Mouse (Mus musculus): ENCODE data around the gene Hoxc10.

The Hoxc10 gene

DNA sequence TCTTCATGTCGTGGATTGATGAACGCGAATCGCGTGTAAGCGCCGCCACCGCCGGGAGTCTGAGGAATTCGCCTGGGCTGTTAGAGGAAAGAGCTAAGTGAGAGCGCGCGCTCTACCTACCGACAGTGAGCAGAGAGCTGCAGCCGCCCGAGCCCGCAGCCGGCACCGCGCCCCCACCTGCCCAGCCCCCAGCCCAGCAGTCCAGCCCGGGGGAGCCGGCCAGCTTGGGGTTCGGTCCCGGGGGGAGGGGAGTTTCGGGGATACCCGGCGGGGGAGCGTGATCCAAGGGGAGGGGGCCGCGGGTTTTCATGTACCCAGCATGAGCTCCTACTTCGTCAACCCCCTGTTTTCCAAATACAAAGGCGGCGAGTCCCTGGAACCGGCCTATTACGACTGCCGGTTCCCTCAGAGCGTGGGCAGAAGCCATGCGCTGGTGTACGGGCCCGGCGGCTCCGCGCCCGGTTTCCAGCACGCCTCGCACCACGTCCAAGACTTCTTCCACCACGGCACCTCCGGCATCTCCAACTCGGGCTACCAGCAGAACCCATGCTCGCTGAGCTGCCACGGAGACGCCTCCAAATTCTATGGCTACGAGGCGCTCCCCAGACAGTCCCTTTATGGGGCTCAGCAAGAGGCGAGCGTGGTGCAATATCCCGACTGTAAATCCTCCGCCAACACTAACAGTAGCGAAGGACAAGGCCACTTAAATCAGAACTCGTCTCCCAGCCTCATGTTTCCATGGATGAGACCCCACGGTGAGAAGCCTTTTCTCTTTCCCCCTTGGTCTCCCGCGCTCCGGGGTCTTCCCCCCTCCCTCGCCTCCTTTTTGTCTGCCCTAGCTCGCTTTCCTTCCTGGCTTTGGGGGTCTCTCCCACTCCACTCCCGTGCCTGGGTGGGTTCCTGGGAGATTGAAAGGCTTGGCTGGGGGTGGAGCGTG lies 24.1 kb downstream of the Hoxc10 start, which contains the start of gene Hoxc8:
Gene Hoxc8, plus strand, starts transcription at position 147 of the 937 bp plus-strand sequence.
- no peak for DNase-seq (ENCODE audit: low spot score)

DNA sequence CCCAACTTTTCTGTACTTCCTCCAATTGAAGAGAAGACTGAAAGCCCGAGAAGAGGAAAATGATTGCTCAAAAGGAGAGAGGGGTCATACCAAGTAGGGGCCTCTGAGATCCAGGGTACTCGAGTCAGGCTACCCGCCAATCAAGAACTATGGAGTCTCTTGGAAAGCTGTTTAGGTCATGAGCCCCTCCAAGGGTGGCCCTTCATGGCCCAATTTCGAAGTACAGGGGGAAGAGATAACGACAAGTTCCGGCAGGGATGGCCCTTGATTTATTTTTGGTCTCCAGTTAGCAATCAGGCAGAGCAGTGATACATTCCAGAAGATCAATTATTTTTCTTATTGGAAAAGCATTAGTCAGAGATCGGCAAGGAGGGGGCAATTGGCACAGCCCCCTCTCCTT lies 25.2 kb downstream of the Hoxc10 start:
- DNase-seq (ENCODE audit: low spot score): no peak

DNA sequence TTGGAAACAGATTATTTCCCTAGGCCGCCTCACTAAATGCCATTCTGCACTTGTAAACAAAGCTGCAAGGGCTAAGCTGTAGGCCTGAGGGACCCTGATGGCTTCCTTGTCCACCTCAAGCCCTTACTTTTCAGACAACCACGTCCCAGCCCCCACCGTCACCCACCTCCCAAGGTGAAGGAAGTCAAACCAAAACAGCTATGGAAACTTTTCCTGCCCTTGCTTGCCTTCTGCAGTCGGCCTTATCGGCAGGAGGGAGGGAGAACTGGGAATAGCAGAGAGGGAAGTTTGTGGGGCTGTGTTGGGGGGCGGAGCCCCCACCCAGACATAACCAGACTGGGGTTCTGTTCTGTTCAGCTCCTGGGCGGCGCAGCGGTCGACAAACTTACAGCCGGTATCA lies 25.6 kb downstream of the Hoxc10 start:
- no peak for DNase-seq (ENCODE audit: low spot score)

DNA sequence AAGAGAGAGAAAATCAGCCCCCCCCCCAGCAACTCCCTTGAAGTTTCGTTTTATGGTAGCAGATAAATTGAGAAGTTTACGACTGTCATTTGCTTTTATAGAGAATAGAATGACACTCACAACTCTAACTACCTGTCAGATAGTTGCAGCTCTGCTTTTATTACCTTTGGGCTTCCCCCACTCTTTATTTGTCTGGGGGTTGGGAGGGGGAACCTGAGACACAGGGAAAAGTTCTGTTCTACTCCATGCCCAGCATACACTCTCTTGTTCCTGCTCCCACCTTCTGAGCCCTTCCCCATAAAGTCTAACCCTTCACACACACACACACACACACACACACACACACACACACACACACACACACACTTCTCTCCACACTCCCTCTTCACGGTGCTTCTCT lies 26.3 kb downstream of the Hoxc10 start:
- DNase-seq (ENCODE audit: low spot score): no peak

DNA sequence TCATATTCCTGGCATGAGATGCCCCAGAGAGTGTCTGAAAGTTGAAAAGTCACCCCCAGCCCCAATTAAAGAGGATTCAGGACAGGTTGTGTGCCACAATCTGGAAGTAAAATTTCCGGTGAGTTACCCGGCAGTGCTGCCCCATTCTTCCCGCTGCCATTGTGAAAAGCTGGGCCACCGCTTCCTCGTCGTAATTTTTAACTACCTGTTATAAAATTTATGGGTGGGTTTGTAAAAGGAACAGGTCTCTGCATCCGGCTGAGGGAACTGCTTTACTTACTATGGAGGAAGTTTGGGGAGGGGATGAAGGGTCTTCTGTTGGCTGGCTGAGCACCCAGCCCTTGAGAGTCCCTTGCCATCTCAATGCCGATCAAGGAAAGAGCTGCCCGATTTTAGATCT lies 30.0 kb downstream of the Hoxc10 start:
- no peak for DNase-seq (ENCODE audit: low spot score)

DNA sequence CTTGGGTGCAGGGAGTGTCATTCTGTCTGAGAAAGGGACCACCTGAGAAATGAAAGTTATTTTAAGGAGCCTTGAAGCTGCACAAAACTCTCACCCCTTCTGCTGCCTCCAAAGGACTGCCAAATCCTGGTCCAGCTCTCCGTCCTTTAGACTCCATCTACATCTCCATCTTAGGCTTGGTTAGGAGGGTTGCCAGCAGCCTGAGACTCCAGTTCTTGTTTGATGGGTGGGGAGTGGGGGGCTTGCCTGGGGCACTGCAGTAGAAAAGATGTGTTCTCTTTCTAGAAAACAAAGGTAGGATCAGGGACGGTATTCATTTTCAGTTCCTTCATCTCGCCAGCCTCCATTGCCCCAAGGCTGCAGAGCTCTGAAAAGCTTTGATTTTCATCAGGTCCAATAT lies 30.8 kb downstream of the Hoxc10 start:
- DNase-seq (ENCODE audit: low spot score): no peak

DNA sequence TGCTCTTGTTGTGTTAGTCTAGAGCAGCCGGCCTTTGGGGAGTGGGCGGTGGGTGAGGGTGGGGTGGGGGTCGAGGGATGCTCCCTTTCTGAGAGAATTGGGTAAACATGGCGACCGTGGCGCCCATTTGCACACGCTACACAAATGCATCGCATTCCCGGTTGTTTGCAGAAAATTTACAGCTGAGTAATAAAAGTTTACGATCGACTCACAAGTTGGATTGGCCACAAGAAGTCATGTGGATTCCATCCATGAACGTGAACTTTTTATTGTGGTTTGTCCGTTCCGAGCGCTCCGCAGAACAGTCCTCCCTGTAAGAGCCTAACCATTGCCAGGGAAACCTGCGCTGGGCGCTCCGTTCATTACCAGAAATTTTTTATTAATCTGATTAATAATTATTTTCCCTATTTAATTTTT lies 31.4 kb downstream of the Hoxc10 start, which contains the start of gene Hoxc6:
Gene Hoxc6, plus strand, starts transcription at position 319 of the 417 bp plus-strand sequence.
- peak; percentile 79 for DNase-seq (ENCODE audit: low spot score)

DNA sequence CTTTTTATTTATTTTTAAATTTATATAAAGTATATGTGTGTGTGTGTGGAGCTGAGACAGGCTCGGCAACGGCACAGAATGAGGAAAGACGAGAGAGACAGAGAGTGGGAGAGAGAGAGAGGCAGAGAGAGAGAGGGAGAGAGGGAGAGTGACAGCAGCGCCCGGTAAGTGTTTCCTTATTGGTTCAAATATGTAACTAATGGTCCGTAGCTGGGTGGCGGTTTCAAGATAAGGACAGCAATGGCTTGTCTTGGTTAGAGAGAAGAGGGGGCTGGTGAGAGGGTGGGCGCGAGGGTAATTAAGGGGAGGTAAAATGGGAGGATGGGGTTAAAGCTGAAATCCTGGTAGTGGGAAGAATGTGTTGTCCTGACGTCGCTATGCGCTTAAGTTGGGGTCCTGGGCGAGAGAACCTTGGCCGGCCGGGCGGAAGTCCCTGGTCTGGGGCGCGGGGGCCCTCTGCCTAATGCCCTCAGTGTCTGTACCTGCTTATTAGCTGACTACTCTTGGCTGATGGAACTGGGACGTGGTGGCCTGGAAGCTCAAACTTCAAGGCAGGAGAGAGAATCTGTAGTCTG lies 32.1 kb downstream of the Hoxc10 start:
- peak; percentile 79 for DNase-seq (ENCODE audit: low spot score)

DNA sequence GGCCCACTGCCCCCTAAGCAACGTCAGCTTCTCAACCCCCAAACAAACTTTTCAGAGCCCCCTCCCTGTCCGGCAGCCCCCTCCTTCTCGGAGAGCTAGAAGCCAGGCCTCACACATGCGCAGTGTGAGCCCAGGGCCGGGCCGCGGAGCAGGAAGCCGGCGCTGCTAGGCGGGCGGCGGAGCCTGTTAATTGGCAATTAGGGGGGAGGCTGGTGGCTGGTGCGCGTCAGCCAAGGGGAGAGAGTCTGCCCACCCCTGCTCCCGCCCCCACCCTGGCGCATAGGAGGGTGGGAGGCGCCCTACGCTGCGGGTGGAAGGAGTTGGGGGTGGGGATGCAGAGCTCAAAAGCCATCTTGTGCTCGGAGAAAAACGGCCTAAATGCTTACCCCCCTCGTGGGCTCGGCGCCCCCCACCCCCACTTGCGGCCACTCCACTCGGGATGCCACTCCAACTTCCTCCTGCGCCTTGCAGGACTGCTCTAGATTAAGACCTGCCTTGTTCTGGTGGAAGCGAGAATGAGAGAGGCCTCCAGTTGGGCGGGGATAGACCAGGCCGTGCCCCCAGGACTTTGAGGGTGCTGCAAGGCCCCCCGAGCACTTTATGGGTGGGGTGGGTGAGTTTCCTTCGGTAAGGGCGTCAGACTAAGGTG lies 32.7 kb downstream of the Hoxc10 start:
- peak; percentile 98 for DNase-seq (ENCODE audit: low spot score)

DNA sequence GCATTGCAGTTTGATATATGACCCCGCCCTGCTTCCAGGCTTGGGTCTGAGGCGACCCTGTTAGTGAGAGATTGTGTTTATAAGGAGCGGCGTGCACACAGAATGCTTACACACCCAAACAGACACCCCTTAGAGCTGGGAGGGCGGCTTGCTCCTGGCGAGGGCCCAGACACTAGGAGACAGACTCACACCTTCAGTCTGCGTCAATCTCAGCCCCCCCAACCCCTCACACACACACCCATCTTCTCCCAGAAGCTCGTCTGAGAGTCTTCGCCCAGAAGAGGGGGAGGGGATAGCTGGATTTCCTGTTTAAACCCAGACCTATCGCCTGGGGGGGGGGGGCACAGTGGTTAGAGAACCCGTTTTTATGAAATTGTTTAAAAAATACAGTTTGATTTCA lies 33.4 kb downstream of the Hoxc10 start:
- DNase-seq (ENCODE audit: low spot score): peak; percentile 78

DNA sequence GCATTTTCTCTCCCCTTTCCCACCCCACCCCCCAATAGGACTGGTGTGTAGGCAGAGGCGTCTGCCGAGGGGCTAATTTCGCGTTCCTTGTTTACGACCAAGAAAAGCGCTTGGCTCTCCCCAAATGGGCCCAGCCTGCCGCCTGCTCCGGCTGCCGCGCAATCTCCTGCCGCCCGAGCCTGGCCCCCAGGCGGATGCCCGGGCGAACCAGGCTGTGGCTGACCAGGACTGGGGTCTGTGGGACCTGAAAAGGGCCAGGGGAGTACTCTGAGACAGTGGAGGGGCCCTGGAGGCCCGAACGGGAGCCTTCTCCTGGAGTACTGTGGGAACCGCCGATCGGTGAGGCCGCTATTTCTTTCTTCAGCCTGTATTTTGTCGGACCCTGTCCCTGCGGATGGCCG lies 33.9 kb downstream of the Hoxc10 start:
- peak; percentile 69 for DNase-seq (ENCODE audit: low spot score)

DNA sequence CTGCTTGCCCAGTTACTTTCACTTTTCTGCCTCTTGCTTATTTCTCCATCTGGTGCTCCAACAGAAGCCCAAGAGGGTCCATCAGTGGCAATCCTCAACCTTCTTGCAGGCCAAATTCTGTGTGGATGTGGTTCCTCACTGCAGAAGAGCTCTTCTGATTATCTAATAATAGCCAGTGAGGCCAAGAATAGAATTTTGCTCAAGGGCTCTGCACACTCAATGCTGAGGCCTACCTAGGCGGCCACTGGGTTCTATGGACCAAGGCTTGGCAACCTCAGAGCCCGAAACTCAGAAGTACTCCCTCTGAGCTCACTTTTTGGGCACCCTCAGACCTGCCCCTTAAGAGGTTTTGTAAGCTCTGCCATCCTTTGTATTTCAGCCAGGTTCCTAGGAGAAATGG lies 34.8 kb downstream of the Hoxc10 start:
- peak; percentile 54 for DNase-seq (ENCODE audit: low spot score)

DNA sequence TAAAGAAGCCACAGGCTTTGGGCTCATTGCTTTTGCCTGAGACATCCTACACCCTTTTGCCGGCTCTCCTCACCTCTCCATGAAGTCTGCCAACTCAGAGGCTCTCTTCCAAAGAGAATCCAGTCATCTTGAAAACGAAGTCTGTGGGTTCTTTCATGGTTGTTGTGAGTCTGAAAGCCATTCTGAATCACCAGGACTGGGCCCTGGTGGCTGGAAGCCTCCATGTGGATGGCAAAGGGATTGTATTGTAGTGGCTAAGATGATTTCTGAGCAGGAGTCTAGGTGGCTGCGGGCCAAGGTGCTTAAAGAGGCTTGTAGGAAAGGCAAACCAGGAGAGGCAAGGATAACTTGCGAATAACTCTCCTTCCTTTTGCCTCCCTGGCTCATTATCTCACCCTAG lies 35.6 kb downstream of the Hoxc10 start:
- DNase-seq (ENCODE audit: low spot score): peak; percentile 84

DNA sequence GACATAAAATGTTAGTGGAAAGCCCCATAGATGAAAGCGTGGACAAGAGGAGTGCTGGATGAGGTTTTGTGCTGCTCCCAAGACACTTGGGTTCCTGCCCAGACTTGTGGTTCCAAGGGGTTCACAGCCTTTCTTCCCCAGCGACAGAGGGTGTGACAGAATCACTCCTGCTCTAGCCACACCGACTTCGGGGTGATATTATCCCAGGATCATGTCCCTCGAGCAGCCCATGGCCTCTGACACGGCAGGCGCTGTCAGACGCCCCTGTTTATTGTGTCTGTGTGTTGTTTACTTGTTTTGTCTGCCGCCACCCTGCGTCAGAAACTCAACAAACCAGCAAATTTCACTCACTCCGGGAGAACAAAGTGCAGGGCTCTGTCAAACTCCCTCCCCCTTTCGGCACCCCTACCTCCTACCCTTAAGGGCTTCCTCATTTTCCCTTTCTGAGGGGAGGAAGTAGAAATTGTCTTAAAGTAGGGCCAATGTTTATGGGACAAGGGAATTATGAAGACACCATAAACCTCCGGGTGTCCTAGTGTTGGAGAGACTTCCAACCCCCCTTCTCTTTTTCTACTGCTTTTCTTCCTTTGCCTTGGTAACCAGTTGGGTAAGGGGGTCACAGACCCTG lies 36.3 kb downstream of the Hoxc10 start:
- DNase-seq (ENCODE audit: low spot score): no peak

DNA sequence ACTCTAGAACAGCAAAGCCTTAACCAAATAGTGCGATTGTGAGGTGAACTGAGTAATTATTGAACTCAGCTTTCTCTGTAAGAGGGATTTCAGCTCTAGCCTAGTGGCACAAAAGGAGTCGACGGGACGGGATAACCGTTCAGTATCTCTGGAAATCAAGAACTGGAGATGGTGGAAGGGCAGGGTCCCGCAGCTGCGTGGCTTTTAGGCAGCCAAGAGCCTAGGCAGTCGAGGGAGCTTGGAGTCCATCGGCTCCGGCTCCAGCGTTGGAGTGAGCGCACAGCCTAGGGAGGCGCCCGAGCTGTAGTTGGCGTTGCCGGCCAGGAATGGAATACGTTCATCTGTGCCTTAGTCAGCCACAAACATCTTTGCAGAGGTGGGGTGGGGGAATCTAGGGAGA lies 38.7 kb downstream of the Hoxc10 start:
- peak; percentile 69 for DNase-seq (ENCODE audit: low spot score)

DNA sequence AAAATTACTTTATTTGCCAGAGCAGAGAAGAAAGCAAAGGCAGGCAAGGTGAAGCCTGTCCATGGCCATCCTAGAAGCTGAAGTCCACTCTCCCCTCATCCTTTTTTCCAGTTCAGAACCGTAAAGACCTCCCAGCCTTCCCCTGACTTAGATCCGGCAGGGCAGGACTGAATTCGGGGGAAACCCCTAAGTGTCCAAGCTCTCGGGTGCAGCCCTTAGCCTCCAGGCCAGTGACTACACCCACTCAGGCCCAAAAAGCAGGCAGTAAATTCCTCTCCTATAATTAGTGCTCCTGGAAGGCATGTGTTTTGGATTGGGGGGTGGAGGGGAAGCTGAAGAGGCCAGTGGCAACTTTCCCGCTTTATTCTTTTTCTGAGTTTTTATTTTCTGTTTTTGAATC lies 39.2 kb downstream of the Hoxc10 start:
- peak; percentile 38 for DNase-seq (ENCODE audit: low spot score)

DNA sequence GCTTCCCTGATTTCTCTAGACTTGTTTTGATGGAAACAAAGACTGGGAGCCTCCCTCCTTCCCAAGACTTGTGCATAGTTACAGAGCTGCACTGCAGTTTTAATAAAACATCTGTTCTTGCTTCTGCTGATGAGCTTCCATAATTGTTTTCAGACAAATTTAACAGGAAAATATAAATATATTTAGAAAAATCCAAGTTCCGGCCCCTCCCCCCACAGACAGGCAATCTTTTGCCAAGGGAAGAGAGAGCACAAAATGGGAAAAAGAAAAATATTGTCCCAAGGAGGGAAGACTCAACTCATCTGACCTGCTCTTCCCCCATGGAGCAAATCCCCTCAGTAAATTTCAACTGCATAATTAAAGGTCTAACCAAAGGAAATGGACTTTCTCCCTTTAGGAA lies 39.7 kb downstream of the Hoxc10 start:
- no peak for DNase-seq (ENCODE audit: low spot score)

DNA sequence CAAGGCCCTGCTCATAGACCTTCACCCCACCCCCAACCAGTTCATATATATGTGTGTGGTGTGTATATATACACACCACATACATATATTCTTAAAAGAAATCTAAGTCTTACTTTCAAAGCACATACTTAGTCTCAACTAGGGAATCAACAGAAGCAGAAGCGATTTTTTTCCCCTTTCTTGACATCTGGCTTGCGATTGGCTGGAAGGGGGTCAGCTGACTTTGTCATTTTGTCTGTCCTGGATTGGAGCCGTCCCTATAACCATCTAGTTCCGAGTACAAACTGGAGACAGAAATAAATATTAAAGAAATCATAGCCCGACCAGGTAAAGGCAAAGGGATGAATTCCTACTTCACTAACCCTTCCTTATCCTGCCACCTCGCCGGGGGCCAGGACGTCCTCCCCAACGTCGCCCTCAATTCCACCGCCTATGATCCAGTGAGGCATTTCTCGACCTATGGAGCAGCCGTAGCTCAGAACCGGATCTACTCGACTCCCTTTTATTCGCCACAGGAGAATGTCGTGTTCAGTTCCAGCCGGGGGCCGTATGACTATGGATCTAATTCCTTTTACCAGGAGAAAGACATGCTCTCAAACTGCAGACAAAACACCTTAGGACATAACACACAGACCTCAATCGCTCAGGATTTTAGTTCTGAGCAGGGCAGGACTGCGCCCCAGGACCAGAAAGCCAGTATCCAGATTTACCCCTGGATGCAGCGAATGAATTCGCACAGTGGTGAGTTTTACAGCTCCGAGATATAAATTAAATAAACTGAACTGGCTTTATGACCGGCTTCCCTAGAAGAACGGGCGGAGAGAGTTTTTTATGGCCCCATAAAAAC lies 42.9 kb downstream of the Hoxc10 start:
- DNase-seq (ENCODE audit: low spot score): no peak

DNA sequence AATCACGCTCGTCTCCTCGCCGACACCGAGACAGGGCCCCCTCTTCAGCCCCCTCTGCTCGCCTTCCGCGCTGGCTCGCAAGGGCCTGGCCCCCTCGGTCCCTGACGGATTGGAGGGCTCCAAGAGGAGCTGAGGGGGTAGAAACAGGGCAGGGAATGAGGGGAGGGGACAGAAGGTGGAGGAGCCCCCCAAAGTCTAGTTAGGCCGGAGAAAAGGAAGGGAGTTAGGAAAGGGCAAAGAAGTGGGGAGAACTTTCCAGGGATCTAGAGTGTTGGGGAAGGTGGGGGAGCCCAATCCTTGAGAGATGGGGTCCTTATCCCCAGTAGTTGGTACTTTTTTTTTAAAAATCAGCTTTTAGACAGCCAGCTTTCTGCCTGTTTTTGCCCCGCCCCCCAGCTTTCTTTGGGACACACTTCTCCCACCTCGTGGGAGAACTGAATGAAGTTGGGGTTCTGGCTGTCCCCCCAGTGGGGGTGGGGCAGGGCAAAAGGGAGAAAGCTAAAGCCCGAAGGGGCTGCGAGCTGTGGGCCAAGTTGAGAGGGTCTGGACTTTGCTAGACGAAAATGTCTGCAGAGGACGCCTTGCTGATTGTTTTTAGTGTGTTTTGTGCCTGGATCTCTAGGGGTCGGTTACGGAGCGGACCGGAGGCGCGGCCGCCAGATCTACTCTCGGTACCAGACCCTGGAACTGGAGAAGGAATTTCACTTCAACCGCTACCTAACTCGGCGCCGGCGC lies 43.7 kb downstream of the Hoxc10 start:
- no peak for DNase-seq (ENCODE audit: low spot score)

DNA sequence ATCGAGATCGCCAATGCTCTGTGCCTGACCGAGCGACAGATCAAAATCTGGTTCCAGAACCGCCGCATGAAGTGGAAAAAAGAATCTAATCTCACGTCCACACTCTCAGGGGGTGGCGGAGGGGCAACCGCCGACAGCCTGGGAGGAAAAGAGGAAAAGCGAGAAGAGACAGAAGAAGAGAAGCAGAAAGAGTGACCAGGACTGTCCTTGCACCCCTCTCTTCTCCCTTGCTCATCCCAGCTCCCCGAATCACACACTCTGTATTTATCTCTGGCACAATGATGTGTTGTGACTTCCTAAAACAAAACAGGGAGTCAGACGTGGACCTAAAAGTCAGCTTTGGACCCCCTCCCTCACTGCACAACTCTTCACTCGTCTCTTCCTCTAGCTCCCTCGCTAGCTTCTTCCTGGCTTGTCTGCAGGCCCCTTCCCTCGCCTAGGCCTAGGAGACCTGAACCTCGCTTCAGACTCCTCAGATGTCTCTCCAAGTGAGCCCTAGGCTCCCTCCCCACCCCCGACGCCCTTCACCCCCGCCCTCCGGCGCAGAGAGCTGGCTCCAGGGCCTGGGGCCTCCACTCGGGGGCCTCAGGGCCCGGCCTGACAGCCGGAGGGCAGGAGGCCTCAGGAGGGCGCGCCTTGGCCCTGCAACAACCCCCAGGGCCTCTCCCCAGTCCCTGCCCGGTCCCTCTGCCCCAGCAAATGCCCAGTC lies 44.4 kb downstream of the Hoxc10 start:
- no peak for DNase-seq (ENCODE audit: low spot score)
